In the genomic region with DNA sequence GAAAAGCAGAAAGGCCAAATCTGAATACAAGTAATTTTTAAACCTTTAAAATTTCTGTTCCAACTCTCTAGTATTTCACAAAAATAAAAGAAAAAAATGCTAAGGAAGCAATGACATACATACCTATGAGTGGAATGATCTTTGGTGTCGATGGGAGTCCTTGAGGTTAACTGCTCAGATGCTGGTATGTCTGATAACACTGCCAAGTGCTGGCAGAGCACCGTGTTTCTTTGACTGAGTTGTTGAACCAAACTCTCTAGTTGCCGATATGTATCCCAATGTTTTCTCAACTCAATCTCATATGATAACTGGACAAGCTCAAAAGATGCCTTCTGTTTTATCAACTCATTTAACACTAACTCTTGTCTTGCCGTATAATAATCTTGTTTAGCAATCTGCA, we compare ENCODE assay signal across 17 mouse cellular contexts. TPM values are rescaled to one million over a fixed set of nuclear protein-coding genes. Genes with fewer than 3 reads are reported as not detected.
A peak's percentile ranks its signal among the peaks of the same experiment; 100 is the strongest.
DNase-seq lines count a peak whose midpoint lies in the region; ATAC-seq lines count a peak whose summit lies in the region.
"Had no signal": no experiment of that assay in that cellular context is flagged by ENCODE, and none has a peak within 500 bp of the region (broad histone marks: within the 10 kb centered on the region; RNA-seq: fewer than 3 reads in every experiment).

No protein-coding gene starts in this region.

- H3K27me3 ChIP-seq in heart, embryonic 11.5 days (ENCODE audit: control insufficient read depth, insufficient read depth, low read length), result no peaks in the 10 kb centered on the region
- no peaks in the 10 kb centered on the region for H3K27me3 ChIP-seq in lung, embryonic 16.5 days (ENCODE audit: control insufficient read depth, insufficient read depth, low read depth, low read length)
- H3K27me3 ChIP-seq in embryonic facial prominence, embryonic 10.5 days (replicated peaks; ENCODE audit: low read depth, poor library complexity, severe bottlenecking), result no peaks in the 10 kb centered on the region
- H3K27me3 ChIP-seq in limb, embryonic 10.5 days (ENCODE audit: low read depth, poor library complexity, severe bottlenecking), result no peaks in the 10 kb centered on the region
- H3K27me3 ChIP-seq: hindbrain, embryonic 15.5 days; limb, embryonic 13.5 days had no signal

- H3K27ac ChIP-seq in heart, embryonic 11.5 days (ENCODE audit: low read depth, low read length), result no peak overlapping the region
- no peak overlapping the region for H3K27ac ChIP-seq in lung, embryonic 16.5 days (ENCODE audit: low read length)
- H3K27ac ChIP-seq in embryonic facial prominence, embryonic 10.5 days (replicated peaks), result no peak overlapping the region
- H3K27ac ChIP-seq in limb, embryonic 10.5 days, result no peak overlapping the region
- H3K27ac ChIP-seq: hindbrain, embryonic 15.5 days; left cerebral cortex, adult 2 months; limb, embryonic 13.5 days; macrophage had no signal

- H3K4me3 ChIP-seq in heart, embryonic 11.5 days (ENCODE audit: low read depth, low read length), result no peak overlapping the region
- 0 out of 2 replicates have a peak overlapping the region, but pooled peaks have one; percentile 5 for H3K4me3 ChIP-seq in lung, embryonic 16.5 days (ENCODE audit: low read length)
- 0 out of 2 replicates have a peak overlapping the region, but pooled peaks have one; percentile 13 for H3K4me3 ChIP-seq in embryonic facial prominence, embryonic 10.5 days
- no peak overlapping the region for H3K4me3 ChIP-seq in limb, embryonic 10.5 days
- H3K4me3 ChIP-seq: hindbrain, embryonic 15.5 days; left cerebral cortex, adult 2 months; limb, embryonic 13.5 days had no signal

- ATAC-seq in heart, embryonic 11.5 days (replicated peaks; ENCODE audit: insufficient number of reproducible peaks, low FRiP score, low TSS enrichment), result no peak
- ATAC-seq in lung, embryonic 16.5 days (ENCODE audit: low read depth), result no peak
- ATAC-seq in megakaryocyte-erythroid progenitor cell, adult 5-6 weeks (replicated peaks; ENCODE audit: low FRiP score, low TSS enrichment, poor library complexity, severe bottlenecking), result 0 out of 2 replicates have a peak, but pooled peaks have one; percentile 32
- ATAC-seq: midbrain, embryonic 16.5 days had no signal

- H3K4me1 ChIP-seq in heart, embryonic 11.5 days (ENCODE audit: control insufficient read depth, insufficient read depth, low read length), result no peaks in the 10 kb centered on the region
- H3K4me1 ChIP-seq in lung, embryonic 16.5 days (replicated peaks; ENCODE audit: control insufficient read depth, insufficient read depth, low read length), result peaks cover 10% of the 10 kb centered on the region
- H3K4me1 ChIP-seq in embryonic facial prominence, embryonic 10.5 days, result peaks cover 28% of the 10 kb centered on the region
- H3K4me1 ChIP-seq in limb, embryonic 10.5 days, result peaks cover 22% of the 10 kb centered on the region

- WGBS in heart, embryonic 11.5 days (ENCODE audit: insufficient replicate concordance), result 34% methylated on average over 4 of the region's 4 CpGs
- 42% methylated on average over 4 of the region's 4 CpGs for whole genome bisulfite sequencing in lung, embryonic 16.5 days
- WGBS in embryonic facial prominence, embryonic 10.5 days, result 85% methylated on average over 4 of the region's 4 CpGs
- 86% methylated on average over 4 of the region's 4 CpGs for WGBS in limb, embryonic 10.5 days

- H3K36me3 ChIP-seq in heart, embryonic 11.5 days (ENCODE audit: control insufficient read depth, insufficient read depth, low read length), result peaks cover 3% of the 10 kb centered on the region; the same call in 1 of the 2 replicates
- 0 out of 2 replicates have a peak, but pooled peaks cover 3% of the 10 kb centered on the region for H3K36me3 ChIP-seq in lung, embryonic 16.5 days (ENCODE audit: control insufficient read depth, insufficient read depth, low read length)
- H3K36me3 ChIP-seq in embryonic facial prominence, embryonic 10.5 days (replicated peaks), result peaks cover 43% of the 10 kb centered on the region
- peaks cover 47% of the 10 kb centered on the region for H3K36me3 ChIP-seq in limb, embryonic 10.5 days

- H3K9me3 ChIP-seq in heart, embryonic 11.5 days (replicated peaks; ENCODE audit: control insufficient read depth, low read length), result no peaks in the 10 kb centered on the region
- no peaks in the 10 kb centered on the region for H3K9me3 ChIP-seq in lung, embryonic 16.5 days (ENCODE audit: control insufficient read depth, low read length)
- H3K9me3 ChIP-seq in embryonic facial prominence, embryonic 10.5 days, result no peaks in the 10 kb centered on the region
- no peaks in the 10 kb centered on the region for H3K9me3 ChIP-seq in limb, embryonic 10.5 days (replicated peaks)
- H3K9me3 ChIP-seq: hindbrain, embryonic 15.5 days; limb, embryonic 13.5 days had no signal

- no peak for DNase-seq in heart, adult 8-10 months (ENCODE audit: low spot score)
- no peak for DNase-seq in lung, postnatal 36 days
- DNase-seq in embryonic facial prominence, embryonic 10.5 days (ENCODE audit: low spot score), result no peak
- DNase-seq in limb, embryonic 10.5 days (ENCODE audit: low spot score), result no peak
- DNase-seq in right cerebral cortex, postnatal 4 days, result no peak
- DNase-seq: cerebellum, postnatal 25 days; gastrocnemius, postnatal 14 days; kidney, adult 9 months; right cerebral cortex, postnatal 14 days had no signal

- peak overlapping the region; percentile 38; the same call in 1 of the 2 replicates for H3K4me2 ChIP-seq in heart, embryonic 11.5 days
- peak overlapping the region; percentile 32 for H3K4me2 ChIP-seq in lung, embryonic 16.5 days (ENCODE audit: low read depth, low read length)
- H3K4me2 ChIP-seq: hindbrain, embryonic 15.5 days; limb, embryonic 13.5 days had no signal

- H3K9ac ChIP-seq in heart, embryonic 11.5 days (ENCODE audit: low read depth, low read length), result no peak overlapping the region
- H3K9ac ChIP-seq in lung, embryonic 16.5 days (ENCODE audit: low read length), result 0 out of 2 replicates have a peak overlapping the region, but pooled peaks have one; percentile 24
- H3K9ac ChIP-seq: hindbrain, embryonic 15.5 days; limb, embryonic 13.5 days had no signal

RNA-seq across cellular contexts. Expression of a gene that starts 3.5 kb away (rescaled TPM):
- 0.38 and 0.52 TPM in 2 replicates for polyA plus RNA-seq in heart, embryonic 11.5 days (2014; fragmentation: Nextera tagmentation; extraction: Ambion mirVana)
- 10 to 100 TPM in 2 of 4 experiments, 1 to 10 TPM in 2; 8.6 to 13.7 (median 9.6) TPM for total RNA-seq in heart, adult 8-10 months (2022)
- 1.0 and 1.8 TPM in 2 replicates for polyA plus RNA-seq in lung, embryonic 16.5 days (2015; fragmentation: Nextera tagmentation; extraction: Ambion mirVana)
- 0.67 and 0.69 TPM in 2 replicates for polyA plus RNA-seq in embryonic facial prominence, embryonic 10.5 days (2016; fragmentation: Nextera tagmentation; extraction: Ambion mirVana)
- total RNA-seq in megakaryocyte-erythroid progenitor cell, adult 5-6 weeks (2014; fragmentation: Nextera tagmentation), result 0.26 and 3.1 TPM in 2 replicates
- 2.6 and 6.3 TPM in 2 replicates for total RNA-seq in megakaryocyte-erythroid progenitor cell, adult 5-6 weeks (2017)
- polyA plus RNA-seq in limb, embryonic 10.5 days (2016; fragmentation: Nextera tagmentation; extraction: Ambion mirVana), result 0.59 and 0.63 TPM in 2 replicates
- polyA plus RNA-seq: macrophage had no signal

RNA-seq across cellular contexts. Expression of a gene that starts 3.5 kb away (rescaled TPM):
- 28.8 and 31.2 TPM in 2 replicates for polyA plus RNA-seq in heart, embryonic 11.5 days (2014; fragmentation: Nextera tagmentation; extraction: Ambion mirVana)
- 1 to 10 TPM; 2.9 to 5.4 (median 3.2) TPM for total RNA-seq in heart, adult 8-10 months (2022)
- 38.1 and 40.7 TPM in 2 replicates for polyA plus RNA-seq in lung, embryonic 16.5 days (2015; fragmentation: Nextera tagmentation; extraction: Ambion mirVana)
- polyA plus RNA-seq in embryonic facial prominence, embryonic 10.5 days (2016; fragmentation: Nextera tagmentation; extraction: Ambion mirVana), result 53.0 and 60.0 TPM in 2 replicates
- total RNA-seq in megakaryocyte-erythroid progenitor cell, adult 5-6 weeks (2014; fragmentation: Nextera tagmentation), result 45.3 and 52.4 TPM in 2 replicates
- total RNA-seq in megakaryocyte-erythroid progenitor cell, adult 5-6 weeks (2017), result 83.0 and 139 TPM in 2 replicates
- 56.7 and 58.0 TPM in 2 replicates for polyA plus RNA-seq in limb, embryonic 10.5 days (2016; fragmentation: Nextera tagmentation; extraction: Ambion mirVana)

RNA-seq across cellular contexts. Expression of a gene that starts 21.7 kb away (rescaled TPM):
- 23.3 and 26.7 TPM in 2 replicates for polyA plus RNA-seq in heart, embryonic 11.5 days (2014; fragmentation: Nextera tagmentation; extraction: Ambion mirVana)
- total RNA-seq in heart, adult 8-10 months (2022), result 10 to 100 TPM; 51.9 to 65.0 (median 59.6) TPM
- polyA plus RNA-seq in lung, embryonic 16.5 days (2015; fragmentation: Nextera tagmentation; extraction: Ambion mirVana), result 57.4 and 61.1 TPM in 2 replicates
- 18.7 and 23.0 TPM in 2 replicates for polyA plus RNA-seq in embryonic facial prominence, embryonic 10.5 days (2016; fragmentation: Nextera tagmentation; extraction: Ambion mirVana)
- 32.3 and 34.4 TPM in 2 replicates for total RNA-seq in megakaryocyte-erythroid progenitor cell, adult 5-6 weeks (2014; fragmentation: Nextera tagmentation)
- 9.5 and 14.7 TPM in 2 replicates for total RNA-seq in megakaryocyte-erythroid progenitor cell, adult 5-6 weeks (2017)
- polyA plus RNA-seq in limb, embryonic 10.5 days (2016; fragmentation: Nextera tagmentation; extraction: Ambion mirVana), result 13.2 and 25.3 TPM in 2 replicates

Comparison
In these comparisons a context has a peak if more than half of its experiments do, and no peak if none do; other contexts are left out.
1. H3K4me3 ChIP-seq: peak in lung, embryonic 16.5 days (single experiment) and embryonic facial prominence, embryonic 10.5 days (single experiment); none in heart, embryonic 11.5 days (single experiment) and limb, embryonic 10.5 days (single experiment).